Mouse (Mus musculus): ENCODE measurements at regions not wholly inside any gene's neighbourhood (a gene's known extent, or its start where the extent isn't known, plus 50 kb on each side); places are given as distances from the start of the nearest gene placed in this dataset.

- no peak for DNase-seq (ENCODE audit: low read depth)
Observed at GRCm38 (mm10) chr6:32739162-32739745, 151.3 kb upstream of the Plxna4 start.

- DNase-seq (ENCODE audit: low read depth), result peak; percentile 34
Observed at GRCm38 (mm10) chr6:32728706-32729105, 140.7 kb upstream of the Plxna4 start.

GRCm38 (mm10) chr6:32726571-32726970 is 138.6 kb upstream of the Plxna4 start:
- no peak for DNase-seq (ENCODE audit: low read depth)

GRCm38 (mm10) chr6:32717860-32718259 is 129.9 kb upstream of the Plxna4 start:
- no peak for DNase-seq (ENCODE audit: low read depth)

GRCm38 (mm10) chr6:32715137-32715536 is 127.1 kb upstream of the Plxna4 start:
- no peak for DNase-seq (ENCODE audit: low read depth)

- DNase-seq (ENCODE audit: low read depth), result no peak
Observed at GRCm38 (mm10) chr6:32710208-32710607, 122.2 kb upstream of the Plxna4 start.

- no peak for DNase-seq (ENCODE audit: low read depth)
Observed at GRCm38 (mm10) chr6:32709566-32709965, 121.6 kb upstream of the Plxna4 start.

GRCm38 (mm10) chr6:32707417-32707816 is 119.4 kb upstream of the Plxna4 start:
- DNase-seq (ENCODE audit: low read depth), result no peak

- DNase-seq (ENCODE audit: low read depth), result no peak
Observed at GRCm38 (mm10) chr6:32706376-32706775, 118.4 kb upstream of the Plxna4 start.

- no peak for DNase-seq (ENCODE audit: low read depth)
Observed at GRCm38 (mm10) chr6:32703466-32703865, 115.5 kb upstream of the Plxna4 start.

GRCm38 (mm10) chr6:32702245-32702791 is 114.3 kb upstream of the Plxna4 start:
- DNase-seq (ENCODE audit: low read depth), result no peak

- no peak for DNase-seq (ENCODE audit: low read depth)
Observed at GRCm38 (mm10) chr6:32699811-32700210, 111.8 kb upstream of the Plxna4 start.

- DNase-seq (ENCODE audit: low read depth), result no peak
Observed at GRCm38 (mm10) chr6:32697771-32698270, 109.8 kb upstream of the Plxna4 start.

- no peak for DNase-seq (ENCODE audit: low read depth)
Observed at GRCm38 (mm10) chr6:32696037-32696436, 108.0 kb upstream of the Plxna4 start.

- no peak for DNase-seq (ENCODE audit: low read depth)
Observed at GRCm38 (mm10) chr6:32672552-32672951, 84.6 kb upstream of the Plxna4 start.

- no peak for DNase-seq (ENCODE audit: low read depth)
Observed at GRCm38 (mm10) chr6:32659743-32660142, 71.8 kb upstream of the Plxna4 start.

- DNase-seq (ENCODE audit: low read depth), result no peak
Observed at GRCm38 (mm10) chr6:32657378-32657777, 69.4 kb upstream of the Plxna4 start.

GRCm38 (mm10) chr6:32654188-32654587 is 66.2 kb upstream of the Plxna4 start:
- DNase-seq (ENCODE audit: low read depth), result no peak

- DNase-seq (ENCODE audit: low read depth), result no peak
Observed at GRCm38 (mm10) chr6:32644016-32644415, 56.0 kb upstream of the Plxna4 start.

- DNase-seq (ENCODE audit: low read depth), result no peak
Observed at GRCm38 (mm10) chr6:32638843-32639242, 50.9 kb upstream of the Plxna4 start.

All from gonadal fat pad, adult 2 months (tissue).